Mouse (Mus musculus): ENCODE data around the gene Bicral. TPM values are rescaled to one million over a fixed set of nuclear protein-coding genes. Genes with fewer than 3 reads are reported as not detected.
"Not testable (repeated sequence)": the region's sequence is repeated elsewhere in the genome, so short reads cannot be mapped to it uniquely, and the experiment has no call there.

Gene Bicral
- total RNA-seq, 4 experiments from 2014 or later: 22.1 to 32.4 (median 26.6) TPM

DNA sequence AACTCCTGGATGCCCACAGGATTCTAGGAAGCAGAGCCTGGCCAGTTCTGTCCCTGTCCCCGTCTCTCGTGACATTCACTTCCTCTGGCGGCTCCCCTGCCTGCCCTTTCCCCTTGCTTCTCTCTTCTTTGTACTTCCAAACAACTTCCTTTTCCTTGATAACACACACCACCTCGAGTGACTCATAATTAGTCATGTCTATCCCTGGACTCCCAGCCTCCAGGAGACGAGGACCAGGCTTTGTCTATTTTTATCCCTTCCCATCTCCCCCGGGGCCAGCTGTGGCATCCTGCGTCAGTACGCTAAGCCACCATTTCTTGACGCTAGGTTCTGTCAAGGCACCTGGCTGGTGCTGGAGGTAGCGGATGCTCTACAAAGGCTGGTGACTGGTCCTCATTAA lies 15.9 kb upstream of the Bicral start:
- peak; percentile 67 for DNase-seq

DNA sequence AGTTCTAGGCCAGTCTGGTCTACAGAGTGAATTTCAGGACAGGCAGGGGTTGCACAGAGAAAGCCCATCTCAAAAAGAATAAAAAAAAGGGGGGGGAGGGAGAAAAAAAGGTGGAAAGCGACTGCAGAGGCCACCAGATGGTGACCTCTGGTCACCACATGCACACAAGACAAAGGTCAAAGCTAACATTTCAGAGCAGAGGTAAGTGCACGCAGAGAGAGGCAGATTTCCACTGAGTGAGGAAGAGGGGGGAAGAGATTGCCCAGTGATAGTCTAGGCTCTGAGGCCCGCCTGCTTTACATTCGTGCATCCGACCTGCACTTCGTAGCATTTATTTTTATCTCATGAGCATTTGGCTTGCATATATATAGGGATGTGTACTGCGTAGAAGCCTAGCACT lies 14.5 kb upstream of the Bicral start:
- DNase-seq: no peak

DNA sequence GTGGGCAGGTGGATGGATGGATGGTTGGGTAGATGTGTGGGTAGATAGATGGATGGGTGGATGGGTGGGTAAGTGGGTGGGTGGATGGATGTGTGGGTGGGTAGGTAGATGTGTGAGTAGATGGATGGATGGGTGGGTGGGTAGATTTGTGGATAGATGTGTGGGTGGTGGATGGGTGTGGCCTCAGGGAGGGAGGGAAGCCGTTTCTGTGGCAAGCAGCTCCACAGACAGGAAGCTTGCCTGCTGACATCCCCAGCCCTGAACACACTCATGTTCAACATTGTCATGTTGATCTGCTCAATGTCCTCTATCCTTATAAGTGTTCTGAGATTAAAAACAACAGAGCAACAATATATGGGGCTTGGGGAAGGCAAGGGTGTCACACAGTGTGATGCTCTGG lies 12.6 kb upstream of the Bicral start:
- DNase-seq: no peak

DNA sequence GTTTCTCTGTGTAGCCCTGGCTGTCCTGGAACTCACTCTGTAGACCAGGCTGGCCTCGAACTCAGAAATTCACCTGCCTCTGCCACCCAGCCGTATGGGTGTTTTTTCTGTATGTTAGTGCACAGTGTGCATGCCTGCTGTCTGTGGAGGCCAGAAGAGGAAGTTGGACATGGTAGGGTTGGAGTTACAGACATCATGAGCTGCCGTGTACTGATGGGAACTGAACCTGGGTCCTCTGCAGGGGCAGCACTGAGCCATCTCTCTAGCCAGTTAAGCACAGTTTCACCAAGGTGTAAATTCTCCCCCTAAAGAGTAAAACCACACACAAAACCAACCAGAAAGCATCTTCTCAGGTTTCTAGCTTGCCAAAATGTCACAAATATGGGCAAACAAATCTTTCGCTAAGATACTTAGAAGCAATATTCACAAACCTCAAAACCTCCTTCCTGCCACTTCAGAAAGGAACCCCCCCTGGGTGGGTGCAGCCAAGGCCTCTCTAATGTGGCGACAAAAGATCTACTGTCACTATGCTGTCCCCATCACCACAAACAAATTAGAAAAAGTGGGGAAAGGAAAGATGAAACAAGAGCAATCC lies 12.0 kb upstream of the Bicral start:
- no peak for DNase-seq

DNA sequence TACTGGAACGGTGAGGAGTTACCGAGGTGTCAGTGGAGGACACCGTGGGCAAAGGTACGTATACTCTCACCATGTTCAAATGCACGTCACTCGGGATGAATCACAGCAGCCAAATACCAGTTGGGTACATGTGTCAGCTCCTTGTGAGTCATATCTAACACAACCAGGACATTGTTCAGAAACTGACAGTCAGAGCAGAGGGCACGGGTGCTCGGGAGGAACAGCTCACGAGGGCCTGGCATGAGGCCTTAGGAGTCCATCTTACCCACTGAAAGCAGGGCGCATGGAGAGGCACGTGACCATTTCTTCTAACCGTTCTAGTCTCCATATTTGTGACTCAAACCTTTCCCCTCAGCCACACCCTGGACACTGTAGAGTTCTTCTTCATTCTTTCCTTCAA lies 8.6 kb upstream of the Bicral start:
- DNase-seq: peak; percentile 82

DNA sequence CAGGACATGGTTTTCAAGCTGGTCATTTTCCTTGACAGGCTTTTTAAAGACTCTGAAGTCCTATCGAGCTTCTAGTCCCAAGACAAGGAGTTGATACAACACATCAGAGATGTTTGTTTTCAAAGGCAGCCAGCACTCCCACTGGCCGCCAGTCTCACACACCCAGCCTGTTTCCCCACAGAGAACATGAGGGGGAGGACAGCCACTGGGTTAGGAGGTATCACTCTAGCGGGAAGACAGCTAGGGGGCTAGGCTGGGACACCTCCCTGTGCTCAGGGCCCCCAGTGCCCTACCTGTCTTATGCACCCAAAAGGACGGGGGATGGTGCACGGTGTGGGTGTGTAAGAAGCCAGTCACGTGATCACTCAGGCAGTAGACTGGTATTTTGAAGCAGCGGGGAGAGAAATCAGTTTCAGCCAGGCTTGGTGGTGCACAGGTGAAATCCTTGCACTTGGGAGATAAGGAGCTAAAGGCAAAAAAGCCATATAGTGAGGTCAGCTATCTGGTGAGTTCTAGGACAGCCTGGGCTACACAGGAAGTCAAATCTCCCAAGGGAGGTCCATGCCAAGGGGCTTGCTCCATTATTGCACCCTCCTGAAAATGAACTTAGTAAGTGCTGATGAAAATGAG lies 6.4 kb upstream of the Bicral start:
- DNase-seq: no peak

DNA sequence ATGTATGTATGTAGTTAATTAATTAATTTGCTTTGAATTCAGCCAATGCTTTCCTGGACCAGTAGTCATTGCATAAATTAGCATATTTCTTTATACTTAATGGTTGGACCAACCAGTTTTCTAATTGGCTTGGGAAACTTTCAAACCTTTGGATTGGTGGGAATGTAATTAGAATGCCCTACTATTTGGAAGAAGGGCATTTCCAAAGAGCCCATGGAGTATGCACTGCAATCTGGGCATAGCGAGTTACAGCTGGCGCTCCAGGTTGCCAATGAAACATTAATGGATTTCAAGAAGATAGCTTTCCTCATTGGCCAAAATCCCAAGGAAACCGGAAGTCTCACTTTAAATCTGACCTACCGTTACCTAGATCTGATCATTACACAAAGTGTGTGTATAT lies 1.8 kb upstream of the Bicral start:
- no peak for DNase-seq

DNA sequence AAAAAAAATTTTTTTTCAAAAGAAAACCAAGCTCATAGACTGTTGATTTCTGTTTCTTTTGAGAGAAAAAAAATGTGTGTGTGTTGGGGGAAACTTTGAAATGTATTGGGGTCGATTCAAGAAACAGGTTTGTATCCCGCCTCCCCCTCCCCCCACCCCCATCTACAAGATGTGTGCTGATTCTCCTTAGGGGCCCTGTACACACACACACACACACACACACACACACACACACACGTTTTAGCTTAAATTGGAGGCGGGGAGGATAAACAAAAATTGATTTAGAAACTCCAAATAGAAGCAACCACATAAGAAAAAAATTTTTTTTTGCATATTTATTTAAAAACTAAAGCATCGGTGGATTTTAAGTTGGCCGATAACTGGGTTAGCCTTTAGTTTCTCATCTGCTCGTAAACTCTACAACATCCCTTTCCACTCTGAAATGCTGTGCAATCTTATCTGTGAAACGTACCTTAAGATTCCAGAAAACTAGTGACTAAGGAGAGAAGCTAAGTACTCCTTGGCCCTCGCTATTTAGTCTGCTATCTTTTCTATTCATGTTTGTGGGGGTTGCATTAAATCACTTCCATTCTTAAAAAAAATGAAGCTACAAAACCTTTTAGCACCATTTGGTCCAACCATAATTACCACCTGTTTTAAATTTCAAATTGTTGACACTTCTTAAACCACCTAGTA lies 615 bp upstream of the Bicral start:
- no peak for DNase-seq

DNA sequence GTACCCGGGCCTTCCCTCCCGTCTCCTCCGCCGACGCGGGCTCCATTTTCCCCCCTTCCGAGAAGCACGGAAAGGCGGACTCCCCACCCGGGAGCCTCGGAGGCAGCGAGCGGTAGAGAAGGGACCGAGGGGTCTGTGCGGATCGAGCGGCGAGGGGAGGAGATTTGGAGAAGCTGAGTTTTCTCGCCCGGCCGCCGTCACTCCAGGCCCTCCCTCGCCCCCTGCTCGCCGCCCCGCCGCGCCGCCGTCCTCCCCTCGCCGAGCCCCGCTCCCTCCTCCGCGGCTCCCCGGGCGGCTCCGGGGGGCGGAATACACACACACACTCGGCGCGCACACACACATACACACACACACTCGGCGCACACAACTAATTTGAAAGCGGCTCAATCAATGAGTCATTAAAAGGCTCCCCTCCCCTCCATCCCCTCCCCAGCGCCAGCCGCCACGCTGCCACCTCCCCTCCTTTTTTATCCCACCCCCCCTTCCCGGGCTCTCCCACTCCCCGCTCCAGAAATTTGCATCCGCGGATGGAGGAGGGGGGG lies 850 bp downstream of the Bicral start:
- DNase-seq: peak; percentile 69

DNA sequence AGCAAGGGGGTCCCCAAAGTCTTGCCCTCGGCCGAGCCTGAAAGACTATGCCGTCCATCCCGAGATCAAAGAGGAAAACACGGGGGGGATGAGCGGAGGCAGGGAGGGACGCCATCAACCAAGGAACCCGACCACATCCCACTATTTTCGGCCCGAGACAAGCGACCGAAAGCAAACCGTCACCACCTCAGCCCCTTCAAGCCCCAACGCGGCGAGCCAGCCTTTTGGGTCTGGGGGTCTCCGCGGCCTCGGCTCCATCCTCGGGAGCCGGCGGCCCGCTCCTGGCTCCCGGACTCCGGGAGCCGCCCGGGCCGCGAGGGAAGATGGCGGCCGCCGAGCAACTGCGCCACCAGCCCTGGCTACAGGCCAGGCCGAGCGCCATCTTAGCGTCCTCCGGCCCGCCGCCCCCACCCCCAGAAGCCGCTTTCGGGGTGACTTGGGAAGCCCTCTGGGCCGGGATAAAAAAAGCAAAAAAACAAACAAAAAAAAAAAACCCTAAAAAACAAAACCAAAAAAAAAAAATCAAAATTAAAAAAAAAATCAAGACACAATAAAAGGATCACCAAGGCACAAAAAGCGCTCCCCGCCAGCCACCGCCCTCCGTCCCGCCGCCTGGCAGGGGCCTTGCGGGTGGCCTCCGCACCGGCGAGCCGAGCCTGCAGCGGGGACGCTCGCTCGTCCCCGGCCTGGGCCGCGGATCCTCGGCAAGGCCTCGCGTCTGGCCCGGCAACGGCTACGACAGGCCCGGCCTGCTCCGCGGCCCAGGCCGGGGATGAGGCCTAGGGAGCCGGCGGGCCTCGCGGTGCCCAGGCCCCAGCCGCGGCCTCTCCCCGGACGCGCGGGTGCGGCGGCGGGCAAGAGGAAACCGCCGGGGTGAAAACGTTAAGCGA lies 1.6 kb downstream of the Bicral start:
- DNase-seq: peak; percentile 63

DNA sequence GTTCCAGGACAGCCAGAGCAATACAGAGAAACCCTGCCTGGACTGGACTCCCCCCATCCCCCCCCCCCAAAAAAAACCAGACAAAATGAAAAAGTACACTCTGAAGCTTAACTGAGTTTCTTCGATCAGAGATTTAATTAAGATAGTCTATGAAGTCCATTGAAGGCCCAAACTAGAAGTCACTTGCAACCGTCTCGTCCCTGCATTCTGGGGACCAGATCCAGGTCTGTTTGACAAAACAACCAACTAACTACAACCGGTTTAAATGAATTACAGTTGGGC lies 2.2 kb downstream of the Bicral start:
- no peak for DNase-seq

DNA sequence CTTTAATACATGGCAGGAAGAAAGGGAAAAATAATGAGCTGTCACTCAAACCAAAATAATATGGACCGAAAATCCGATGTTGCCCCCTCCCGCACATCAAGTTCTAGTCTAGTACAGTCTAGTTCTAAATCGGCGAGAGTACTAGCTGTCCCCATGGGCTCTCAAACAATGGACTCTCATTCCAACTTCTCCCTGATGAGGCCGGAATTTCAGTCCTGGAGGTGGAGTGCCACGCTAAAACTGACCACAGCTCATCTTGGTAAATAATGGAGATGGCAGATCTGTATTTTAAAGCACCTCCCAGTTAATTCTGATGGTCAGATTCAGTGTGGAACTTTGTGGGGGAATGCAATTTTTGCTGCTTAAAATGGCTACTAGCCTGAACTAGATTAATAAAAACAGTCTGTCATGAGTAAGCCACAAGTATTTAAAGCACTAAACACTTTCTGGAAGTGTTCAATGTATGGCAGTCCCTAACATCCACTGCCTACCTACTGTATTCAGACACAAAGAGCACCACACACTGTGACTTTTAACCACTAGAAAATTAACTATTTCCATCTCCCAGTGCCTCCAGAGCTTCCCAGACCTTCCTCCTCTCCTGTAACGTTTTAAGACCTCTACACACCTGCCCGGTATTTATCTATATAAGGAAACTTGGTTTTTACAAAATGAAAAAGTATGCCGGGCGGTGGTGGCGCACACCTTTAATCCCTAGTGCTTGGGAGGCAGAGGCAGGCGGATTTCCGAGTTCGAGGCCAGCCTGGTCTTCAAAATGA lies 2.8 kb downstream of the Bicral start:
- DNase-seq: no peak

DNA sequence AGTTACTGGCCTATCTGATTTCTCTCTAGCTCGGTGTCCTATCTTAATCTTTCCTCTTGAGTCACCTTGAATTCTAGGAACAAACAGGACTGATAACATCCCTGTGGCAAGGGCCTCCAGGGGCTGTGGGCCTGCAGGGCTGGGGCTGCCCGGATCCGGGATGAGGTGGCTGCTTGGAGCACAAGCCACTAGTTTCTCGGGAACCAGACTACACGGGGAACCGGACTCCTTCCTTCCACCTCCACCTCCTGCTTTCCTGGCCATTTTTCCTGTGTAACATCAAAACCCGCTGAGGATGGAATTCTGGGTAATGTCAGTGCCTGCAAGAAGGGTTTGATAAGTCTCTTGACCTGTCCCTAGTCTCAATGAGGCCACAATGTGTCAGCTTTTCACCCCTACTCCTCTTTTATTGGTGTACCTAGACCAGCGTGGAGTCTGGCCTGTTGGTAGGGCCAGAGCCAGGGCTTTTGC lies 3.6 kb downstream of the Bicral start:
- no peak for DNase-seq

DNA sequence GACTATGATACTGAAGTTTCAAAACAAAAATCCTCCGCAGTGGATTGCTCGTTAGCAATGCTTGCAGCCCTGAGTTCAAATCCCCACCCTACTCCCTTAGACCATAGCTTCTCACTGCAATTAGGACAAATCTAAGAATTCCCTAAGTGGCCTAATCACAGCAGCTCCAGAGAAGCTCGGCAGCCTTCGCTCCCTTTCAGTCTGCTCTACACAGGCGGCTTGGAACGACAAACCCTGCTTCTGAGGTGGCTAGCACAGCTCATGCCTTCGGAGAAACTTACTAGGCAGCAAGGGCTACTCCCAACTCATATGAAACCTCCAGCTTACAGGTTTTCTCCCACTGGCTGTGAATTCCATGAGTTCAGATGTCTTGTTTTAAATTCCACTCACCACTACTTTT lies 4.2 kb downstream of the Bicral start:
- no peak for DNase-seq

DNA sequence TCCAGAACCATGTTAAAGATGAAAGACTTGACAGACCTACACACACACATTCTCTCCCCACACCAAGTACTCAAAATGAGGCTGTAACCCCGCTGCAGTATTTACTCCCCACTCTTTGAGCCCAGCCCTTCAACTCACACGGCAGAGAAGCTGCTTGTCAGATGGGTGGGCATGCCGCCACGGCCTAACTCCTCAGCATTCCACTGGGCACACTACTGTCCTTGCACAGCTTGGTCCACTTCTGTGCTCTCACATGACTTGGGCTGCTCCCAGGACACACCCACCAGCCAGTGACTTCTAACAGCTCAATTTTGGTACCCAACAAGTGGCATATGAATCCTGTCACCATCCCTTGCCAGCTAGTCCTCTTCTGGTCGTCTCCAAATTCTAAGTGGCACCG lies 5.0 kb downstream of the Bicral start:
- peak; percentile 49 for DNase-seq

DNA sequence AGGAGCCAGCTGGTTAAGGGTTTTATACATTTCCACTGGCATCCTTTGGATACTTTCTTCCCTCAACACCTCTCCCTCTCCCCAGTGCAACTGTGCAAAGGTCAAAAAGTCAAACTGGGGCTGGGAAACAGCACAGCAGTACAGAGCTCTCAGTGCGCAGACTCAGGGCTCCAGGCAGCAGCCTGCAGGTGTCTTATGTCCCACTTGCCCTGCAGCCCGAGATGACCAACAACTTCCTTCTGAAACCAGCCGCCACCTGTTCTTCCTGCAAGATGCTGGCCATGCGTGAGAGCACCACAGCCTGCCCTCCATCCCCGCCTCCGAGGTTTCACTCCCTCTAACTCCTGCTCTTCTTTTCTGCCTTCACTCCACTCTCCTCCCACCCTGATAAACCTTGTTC lies 5.6 kb downstream of the Bicral start:
- DNase-seq: no peak

DNA sequence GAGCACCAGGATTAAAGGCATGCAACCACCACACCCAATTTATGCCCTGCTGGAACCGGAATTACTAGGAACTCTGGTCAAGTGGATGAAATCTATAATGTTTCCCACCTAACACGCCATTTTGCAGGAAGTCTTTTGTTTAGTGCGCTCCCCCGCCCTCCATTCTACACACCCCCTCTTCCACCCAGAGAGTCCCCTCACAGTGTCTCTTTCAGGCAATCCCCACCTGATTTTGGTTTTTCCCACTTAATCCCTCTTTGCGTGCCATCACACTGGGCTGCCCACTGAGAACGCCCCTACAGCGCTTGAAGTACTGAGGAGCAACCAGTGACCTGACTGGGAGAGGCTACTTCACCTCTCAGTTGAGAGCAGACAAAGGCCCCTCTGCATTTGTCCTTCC lies 11.1 kb downstream of the Bicral start:
- no peak for DNase-seq

DNA sequence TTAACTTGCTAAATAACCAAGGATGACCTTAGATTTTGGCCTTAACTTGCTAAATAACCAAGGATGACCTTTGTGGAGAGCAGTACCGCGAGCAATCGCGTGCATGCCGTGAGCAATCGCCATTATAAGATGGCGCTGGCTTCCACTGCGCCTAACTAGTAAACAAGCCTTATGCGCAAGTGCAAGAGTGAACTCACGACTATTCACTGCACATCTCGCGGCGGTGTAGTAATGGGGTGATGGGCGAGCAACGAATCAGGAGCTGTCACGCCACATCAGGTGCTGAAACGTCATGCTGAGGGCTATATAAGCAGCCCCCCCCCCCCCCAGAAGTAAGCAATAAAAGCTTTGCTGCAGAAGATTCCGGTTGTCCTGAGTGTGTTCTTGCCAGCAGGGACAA lies 11.7 kb downstream of the Bicral start:
- DNase-seq: not testable (repeated sequence)

DNA sequence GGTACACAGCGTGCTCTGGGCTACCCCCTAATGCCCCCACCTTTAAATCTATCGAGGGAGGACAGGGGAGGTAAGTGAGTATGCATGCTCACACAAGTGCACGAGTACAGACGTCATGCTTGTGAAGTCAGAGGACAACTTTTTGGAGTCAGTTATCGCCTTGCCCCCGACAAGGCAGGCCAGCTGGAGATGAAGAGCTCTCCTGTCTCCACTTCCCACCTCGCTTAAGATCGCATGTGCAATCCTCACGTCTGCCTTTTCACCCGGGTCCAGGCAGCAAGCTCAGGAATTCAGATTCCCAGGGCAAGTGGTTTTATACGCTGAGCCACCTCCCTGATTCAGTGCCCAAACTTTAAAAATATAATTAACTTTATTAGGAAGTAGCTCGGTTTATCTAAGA lies 13.0 kb downstream of the Bicral start:
- no peak for DNase-seq

DNA sequence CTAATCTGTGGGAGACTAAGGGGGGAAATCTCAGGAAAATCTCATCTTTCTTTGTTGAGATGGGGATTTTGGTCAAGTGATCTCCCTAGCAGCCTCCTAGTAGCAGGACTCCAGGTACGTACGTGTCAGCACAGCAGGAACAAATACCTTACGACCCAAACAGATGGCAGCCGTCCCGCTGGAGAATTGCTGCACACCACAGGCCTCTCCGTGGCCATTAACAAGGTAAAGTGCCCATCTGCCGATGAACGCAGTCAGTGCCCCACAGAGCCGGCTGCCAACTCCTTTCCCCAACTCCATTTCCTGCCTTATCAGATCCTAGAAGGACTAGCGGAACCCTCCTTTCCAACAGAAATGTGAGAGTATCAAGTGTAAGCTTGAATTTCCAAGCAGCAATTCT lies 13.5 kb downstream of the Bicral start:
- DNase-seq: no peak

DNA sequence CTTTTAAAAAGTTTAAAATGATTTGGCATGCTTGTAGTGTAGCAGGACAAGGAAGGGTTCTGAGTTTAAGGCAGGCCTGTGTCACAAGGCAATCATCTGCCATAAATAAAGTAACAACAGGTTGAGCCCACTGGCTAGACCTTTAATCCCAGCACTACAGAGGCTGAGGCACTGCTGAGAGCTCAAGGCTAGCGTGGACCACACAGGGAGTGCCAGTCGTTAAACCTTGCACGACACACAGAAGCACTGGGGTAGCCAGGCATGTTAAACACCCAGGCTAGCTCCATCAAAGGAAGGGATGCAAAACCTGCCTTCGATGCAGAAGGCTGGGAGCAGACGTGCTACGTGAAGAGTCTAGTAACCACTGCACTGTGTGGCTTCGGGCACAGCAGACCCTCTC lies 14.6 kb downstream of the Bicral start:
- no peak for DNase-seq

DNA sequence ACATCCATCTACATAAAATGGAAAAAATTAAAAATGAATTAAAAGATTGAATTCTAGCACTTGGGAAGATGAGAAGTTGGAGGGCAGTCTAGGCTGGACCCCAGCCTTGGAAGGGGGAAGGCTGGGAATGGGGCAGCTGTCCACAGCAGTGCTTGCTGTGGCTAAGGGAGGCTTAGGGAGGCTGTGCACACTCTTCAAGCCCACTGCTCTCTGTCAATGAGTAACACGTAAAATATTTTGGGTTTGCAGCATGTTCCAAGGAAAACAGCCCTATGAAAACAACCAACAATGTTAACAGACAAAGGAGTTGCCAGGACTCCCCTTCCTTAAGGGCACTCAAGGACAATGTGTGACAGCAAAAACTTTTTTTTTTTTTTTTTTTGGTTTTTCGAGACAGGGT lies 15.3 kb downstream of the Bicral start:
- no peak for DNase-seq

Measured in adrenal gland, adult 8-10 months (tissue).